Mouse (Mus musculus) spleen, adult 2 months (tissue): ENCODE measurements around the gene Sphk2. TPM values are rescaled to one million over a fixed set of nuclear protein-coding genes. Genes with fewer than 3 reads are reported as not detected.

Experiments used
- DNase-seq, 2 experiments: peaks; one replicate each; pipeline versions ENCODE4 v3.0.0 to v3.0.0-alpha.2; 2012 to 2021; ENCODE audit warnings: low spot score in 2 of 2, low read depth in 1 of 2
- H3K27ac ChIP-seq: fragments of 200-500 bp; 2 replicates; pipeline ENCODE4 v1.5.1; 2012; ENCODE audit warnings: low read length, inconsistent platforms; ENCODE audit not compliant: insufficient read depth
- H3K27me3 ChIP-seq: fragments of 200-500 bp; 2 replicates; pipeline ENCODE4 v1.6.1; 2012; ENCODE audit warnings: mild to moderate bottlenecking, moderate library complexity, low read length, inconsistent platforms; ENCODE audit not compliant: control insufficient read depth, insufficient read depth
- H3K36me3 ChIP-seq: fragments of 200-500 bp; 2 replicates; pipeline ENCODE4 v1.6.1; 2012; ENCODE audit warnings: mild to moderate bottlenecking, low read length, inconsistent platforms; ENCODE audit not compliant: control insufficient read depth, insufficient read depth
- H3K4me1 ChIP-seq: fragments of 200-500 bp; 2 replicates; pipeline ENCODE4 v1.6.1; 2011; ENCODE audit warnings: inconsistent platforms; ENCODE audit not compliant: control insufficient read depth, insufficient read depth, insufficient read length
- H3K4me3 ChIP-seq: fragments of 200-500 bp; 2 replicates; pipeline ENCODE4 v1.5.1; 2011; ENCODE audit warnings: mild to moderate bottlenecking, inconsistent platforms; ENCODE audit not compliant: insufficient read depth, insufficient read length; ENCODE audit errors: extremely low read depth
- CTCF ChIP-seq: fragments of 200-500 bp; IDR thresholded peaks from 2 replicates; pipeline ENCODE4 v1.5.1; 2011; ENCODE audit warnings: mild to moderate bottlenecking, inconsistent platforms; ENCODE audit not compliant: insufficient read depth, insufficient read length, insufficient replicate concordance; ENCODE audit errors: extremely low read depth
- POLR2A ChIP-seq: fragments of 200-500 bp; IDR thresholded peaks from 2 replicates; pipeline ENCODE4 v1.6.1; 2011; ENCODE audit warnings: low read depth, low read length, inconsistent platforms
- WGBS: fragments of 180-500 bp; shearing (Covaris S2); methylation state at CpG from one replicate; pipeline ENCODE4 v1.1.7; 2018; 5-methylcytosine and 5-hydroxymethylcytosine counted together
- polyA plus RNA-seq: library from polyadenylated mRNA; depleted of rRNA; stranded (reverse); fragments of >200 nt; gene quantifications from 2 replicates; pipeline ENCODE4 v1.2.3, GENCODE M21; 2012

Sphk2 gene
- polyA plus RNA-seq, 1 experiment: 41.0 TPM

GRCm38 (mm10) chr7:45725713-45726112 lies 7.9 kb upstream of the Sphk2 start, which contains the start of gene Spaca4:
Gene Spaca4 (minus strand): TSS chr7:45725813.
- H3K27me3 ChIP-seq: no peaks in the 10 kb centered on the region
- TF ChIP-seq CTCF (no peak), POLR2A (no peak)
- no peak within 1 kb of the TSS for H3K4me3 ChIP-seq
- H3K36me3 ChIP-seq: peaks cover 14% of the 10 kb centered on the region
- WGBS: 94% methylated on average over 11 of the region's 11 CpGs
- no peaks in the 10 kb centered on the region for H3K4me1 ChIP-seq
- DNase-seq: no peak
- no peak within 1 kb of the TSS for H3K27ac ChIP-seq

GRCm38 (mm10) chr7:45725151-45725550 lies 7.3 kb upstream of the Sphk2 start:
- H3K36me3 ChIP-seq: peaks cover 18% of the 10 kb centered on the region
- WGBS: 94% methylated on average over 9 of the region's 9 CpGs
- no peak for DNase-seq
- no peak overlapping the region for H3K27ac ChIP-seq
- H3K4me1 ChIP-seq: no peaks in the 10 kb centered on the region
- H3K27me3 ChIP-seq: no peaks in the 10 kb centered on the region
- no peak overlapping the region for H3K4me3 ChIP-seq
- no peak for TF ChIP-seq POLR2A
- TF ChIP-seq CTCF: no peak

GRCm38 (mm10) chr7:45723781-45724180 lies 6.0 kb upstream of the Sphk2 start:
- no peaks in the 10 kb centered on the region for H3K27me3 ChIP-seq
- no peak overlapping the region for H3K27ac ChIP-seq
- no peaks in the 10 kb centered on the region; the same call in 1 of the 2 replicates for H3K4me1 ChIP-seq
- peaks cover 26% of the 10 kb centered on the region for H3K36me3 ChIP-seq
- TF ChIP-seq POLR2A (no peak), CTCF (no peak)
- DNase-seq: no peak
- no peak overlapping the region for H3K4me3 ChIP-seq
- WGBS: 97% methylated on average over 14 of the region's 14 CpGs

GRCm38 (mm10) chr7:45723301-45723700 lies 5.5 kb upstream of the Sphk2 start:
- TF ChIP-seq POLR2A (no peak), CTCF (no peak)
- Histone ChIP-seq H3K36me3 (peaks cover 26% of the 10 kb centered on the region), H3K4me1 (no peaks in the 10 kb centered on the region; the same call in 1 of the 2 replicates), H3K4me3 (no peak overlapping the region), H3K27me3 (no peaks in the 10 kb centered on the region), H3K27ac (no peak overlapping the region)
- no peak for DNase-seq
- WGBS: 97% methylated on average over 4 of the region's 4 CpGs

GRCm38 (mm10) chr7:45722348-45722713 lies 4.5 kb upstream of the Sphk2 start:
- Histone ChIP-seq H3K27me3 (no peaks in the 10 kb centered on the region), H3K36me3 (peaks cover 26% of the 10 kb centered on the region), H3K27ac (no peak overlapping the region), H3K4me3 (no peak overlapping the region), H3K4me1 (no peaks in the 10 kb centered on the region; the same call in 1 of the 2 replicates)
- WGBS: 82% methylated on average over 13 of the region's 13 CpGs
- TF ChIP-seq CTCF (no peak), POLR2A (no peak)
- no peak for DNase-seq

GRCm38 (mm10) chr7:45721642-45722347 lies 4.0 kb upstream of the Sphk2 start:
- Histone ChIP-seq H3K27me3 (no peaks in the 10 kb centered on the region), H3K36me3 (peaks cover 26% of the 10 kb centered on the region), H3K4me3 (no peak overlapping the region), H3K27ac (no peak overlapping the region), H3K4me1 (no peaks in the 10 kb centered on the region; the same call in 1 of the 2 replicates)
- no peak for TF ChIP-seq POLR2A
- TF ChIP-seq CTCF: no peak
- 92% methylated on average over 13 of the region's 13 CpGs for WGBS
- DNase-seq: no peak

GRCm38 (mm10) chr7:45721234-45721571 lies 3.4 kb upstream of the Sphk2 start:
- H3K4me1 ChIP-seq: no peaks in the 10 kb centered on the region; the same call in 1 of the 2 replicates
- 89% methylated on average over 7 of the region's 7 CpGs for WGBS
- no peak overlapping the region for H3K27ac ChIP-seq

More at GRCm38 (mm10) chr7:45721234-45721571, 3.4 kb upstream of the Sphk2 start:
- H3K36me3 ChIP-seq: peaks cover 26% of the 10 kb centered on the region
- DNase-seq: no peak
- no peaks in the 10 kb centered on the region for H3K27me3 ChIP-seq
- no peak overlapping the region for H3K4me3 ChIP-seq
- TF ChIP-seq CTCF (no peak), POLR2A (no peak)
